Mouse (Mus musculus): ENCODE results near the gene Dydc2.

The Dydc2 gene

GRCm38 (mm10) chr14:41069108-41069507 is at the start of gene Dydc2:
TSS of gene Dydc2 (minus strand) at chr14:41069208.
- ChIA-PET CTCF (no interaction called here), POLR2A (no interaction called here)

- ChIA-PET CTCF (no interaction called here), POLR2A (no interaction called here)
Observed at GRCm38 (mm10) chr14:41116271-41116670, 47.3 kb upstream of the Dydc2 start.

- CTCF ChIA-PET, result no interaction called here
- POLR2A ChIA-PET, result no interaction called here
Observed at GRCm38 (mm10) chr14:41112944-41113343, 43.9 kb upstream of the Dydc2 start.

GRCm38 (mm10) chr14:41111031-41111668 is 42.1 kb upstream of the Dydc2 start:
- POLR2A ChIA-PET, result no interaction called here
- CTCF ChIA-PET, result interaction anchor here in 2 of 4 experiments (0.6 to 1.9 kb wide), 2 partner anchors 17 to 34 kb away, joined by 3 to 4 read pairs; no protein-coding TSS in a partner anchor

- CTCF ChIA-PET, result interaction anchor here (1.0 to 1.5 kb wide), 4 partner anchors 11 to 17 kb away, joined by 3 to 6 read pairs (median 3); no protein-coding TSS in a partner anchor
- POLR2A ChIA-PET, result no interaction called here
Observed at GRCm38 (mm10) chr14:41104853-41105444, 35.9 kb upstream of the Dydc2 start, which contains the start of gene Mat1a. TSS of gene Mat1a (plus strand) at chr14:41105035.

- POLR2A ChIA-PET, result interaction anchor here in 1 of 4 experiments (1.1 kb wide), 1 partner anchor 8 kb away, joined by 3 read pairs; no protein-coding TSS in a partner anchor
Observed at GRCm38 (mm10) chr14:41102269-41102668, 33.3 kb upstream of the Dydc2 start.

GRCm38 (mm10) chr14:41101242-41101641 is 32.2 kb upstream of the Dydc2 start:
- ChIA-PET POLR2A (no interaction called here), CTCF (interaction anchor here in 1 of 4 experiments (0.6 kb wide), 1 partner anchor 41 kb away, joined by 3 read pairs; no protein-coding TSS in a partner anchor)

More at GRCm38 (mm10) chr14:41102269-41102668, 33.3 kb upstream of the Dydc2 start:
- CTCF ChIA-PET, result interaction anchor here in 1 of 4 experiments (2.1 kb wide), 1 partner anchor 8 kb away, joined by 8 read pairs; no protein-coding TSS in a partner anchor

GRCm38 (mm10) chr14:41100712-41101111 is 31.7 kb upstream of the Dydc2 start:
- ChIA-PET POLR2A (no interaction called here), CTCF (no interaction called here)

GRCm38 (mm10) chr14:41098726-41099125 is 29.7 kb upstream of the Dydc2 start:
- ChIA-PET CTCF (no interaction called here), POLR2A (no interaction called here)

GRCm38 (mm10) chr14:41096296-41096860 is 27.4 kb upstream of the Dydc2 start:
- CTCF ChIA-PET, result interaction anchor here in 1 of 4 experiments (1.4 kb wide), 1 partner anchor 9 kb away, joined by 3 read pairs; no protein-coding TSS in a partner anchor
- POLR2A ChIA-PET, result no interaction called here

GRCm38 (mm10) chr14:41094114-41094513 is 25.1 kb upstream of the Dydc2 start:
- CTCF ChIA-PET, result interaction anchor here (0.5 to 2.3 kb wide), 21 partner anchors 9 to 1711 kb away, joined by 3 to 17 read pairs (median 3); partner anchors contain the start of genes Mat1a (in 3 of the 4), Fam213a (in 1 of the 4) and Tspan14 (in 1 of the 4)

GRCm38 (mm10) chr14:41090777-41091176 is 21.8 kb upstream of the Dydc2 start:
- CTCF ChIA-PET, result interaction anchor here (0.5 to 5.7 kb wide), 14 partner anchors 13 to 302 kb away, joined by 3 to 30 read pairs (median 3); no protein-coding TSS in a partner anchor
- POLR2A ChIA-PET, result interaction anchor here in 1 of 4 experiments (0.8 kb wide), 1 partner anchor 72 kb away, joined by 3 read pairs; no protein-coding TSS in a partner anchor

More at GRCm38 (mm10) chr14:41094114-41094513, 25.1 kb upstream of the Dydc2 start:
- POLR2A ChIA-PET, result interaction anchor here in 1 of 4 experiments (0.9 kb wide), 1 partner anchor 8 kb away, joined by 3 read pairs; no protein-coding TSS in a partner anchor

- ChIA-PET POLR2A (interaction anchor here in 1 of 4 experiments (0.8 kb wide), 1 partner anchor 56 kb away, joined by 3 read pairs; no protein-coding TSS in a partner anchor), CTCF (interaction anchor here (0.5 to 5.7 kb wide), 21 partner anchors 8 to 170 kb away, joined by 3 to 30 read pairs (median 3); no protein-coding TSS in a partner anchor)
Observed at GRCm38 (mm10) chr14:41087509-41087908, 18.5 kb upstream of the Dydc2 start.

- POLR2A ChIA-PET, result no interaction called here
- CTCF ChIA-PET, result no interaction called here
Observed at GRCm38 (mm10) chr14:41082408-41082807, 13.4 kb upstream of the Dydc2 start.

- ChIA-PET CTCF (no interaction called here), POLR2A (no interaction called here)
Observed at GRCm38 (mm10) chr14:41072944-41073275, 3.9 kb upstream of the Dydc2 start.

GRCm38 (mm10) chr14:41072229-41072943 is 3.4 kb upstream of the Dydc2 start, which contains the start of gene Dydc1:
TSS of gene Dydc1 (plus strand) at chr14:41072911.
- ChIA-PET POLR2A (no interaction called here), CTCF (no interaction called here)

- CTCF ChIA-PET, result interaction anchor here in 1 of 4 experiments (1.0 to 1.2 kb wide), 2 partner anchors 35 to 58 kb away, joined by 3 read pairs; no protein-coding TSS in a partner anchor
Observed at GRCm38 (mm10) chr14:41070343-41070742, 1.3 kb upstream of the Dydc2 start.

GRCm38 (mm10) chr14:41066416-41066815 is 2.6 kb downstream of the Dydc2 start:
- ChIA-PET CTCF (interaction anchor here in 2 of 4 experiments (0.6 to 1.9 kb wide), 4 partner anchors 14 to 33 kb away, joined by 3 to 6 read pairs (median 4); no protein-coding TSS in a partner anchor), POLR2A (interaction anchor here in 2 of 4 experiments (0.6 to 0.7 kb wide), 2 partner anchors 50 to 97 kb away, joined by 3 to 4 read pairs; no protein-coding TSS in a partner anchor)

More at GRCm38 (mm10) chr14:41070343-41070742, 1.3 kb upstream of the Dydc2 start:
- POLR2A ChIA-PET, result no interaction called here

GRCm38 (mm10) chr14:41065168-41065567 is 3.8 kb downstream of the Dydc2 start:
- ChIA-PET POLR2A (interaction anchor here in 1 of 4 experiments (0.6 kb wide), 1 partner anchor 238 kb away, joined by 3 read pairs; no protein-coding TSS in a partner anchor), CTCF (interaction anchor here in 3 of 4 experiments (0.6 to 1.9 kb wide), 5 partner anchors 13 to 115 kb away, joined by 3 to 8 read pairs (median 3); no protein-coding TSS in a partner anchor)
